33 mouse cellular contexts compared by ENCODE assay signal in the genomic region with DNA sequence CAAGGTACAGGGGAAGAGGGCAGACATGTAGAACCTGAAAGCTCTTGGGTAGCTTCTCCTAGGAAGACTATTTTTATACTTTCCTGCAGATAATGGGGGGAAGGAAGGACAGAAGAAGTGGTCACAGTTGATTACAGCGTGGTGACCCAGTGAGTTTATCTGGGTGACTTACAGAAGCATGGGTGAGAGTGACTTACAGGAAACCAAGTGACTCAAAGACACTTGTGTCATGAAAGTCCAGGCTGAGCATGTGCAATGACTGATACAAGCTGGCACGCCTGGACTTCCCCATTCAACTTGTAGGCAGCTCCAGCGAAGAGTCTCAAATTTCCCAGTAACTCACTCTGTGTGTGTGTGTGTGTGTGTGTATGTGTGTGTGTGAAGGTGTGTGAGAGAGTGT. TPM values are rescaled to one million over a fixed set of nuclear protein-coding genes. Genes with fewer than 3 reads are reported as not detected.
DNase-seq lines count a peak whose midpoint lies in the region; ATAC-seq and TF ChIP-seq lines count a peak whose summit lies in the region.
"Had no signal": no experiment of that assay in that cellular context is flagged by ENCODE, and none has a peak within 500 bp of the region (broad histone marks: within the 10 kb centered on the region; RNA-seq: fewer than 3 reads in every experiment).

No protein-coding gene starts in this region.

- no peaks in the 10 kb centered on the region for H3K27me3 ChIP-seq in liver, embryonic 11.5 days (replicated peaks; ENCODE audit: control insufficient read depth, insufficient read depth, low read length)
- H3K27me3 ChIP-seq in liver, postnatal 0 days (ENCODE audit: insufficient read depth, low read length): no peaks in the 10 kb centered on the region
- H3K27me3 ChIP-seq in heart, adult 2 months (ENCODE audit: control insufficient read depth, insufficient read depth, low read length): no peaks in the 10 kb centered on the region
- H3K27me3 ChIP-seq: embryonic facial prominence, embryonic 12.5 days; hindbrain, embryonic 15.5 days; neural tube, embryonic 12.5 days had no signal

- H3K9me3 ChIP-seq in liver, embryonic 11.5 days (ENCODE audit: control insufficient read depth, low read length): no peaks in the 10 kb centered on the region
- H3K9me3 ChIP-seq in liver, postnatal 0 days (ENCODE audit: low read length): no peaks in the 10 kb centered on the region
- H3K9me3 ChIP-seq: embryonic facial prominence, embryonic 12.5 days; heart, embryonic 10.5 days; hindbrain, embryonic 15.5 days; midbrain, embryonic 12.5 days; neural tube, embryonic 12.5 days had no signal

- no peaks in the 10 kb centered on the region for H3K4me1 ChIP-seq in liver, embryonic 11.5 days (replicated peaks; ENCODE audit: control insufficient read depth, insufficient read depth, low read length)
- peaks cover 13% of the 10 kb centered on the region for H3K4me1 ChIP-seq in bone marrow, adult 2 months (ENCODE audit: control insufficient read depth, insufficient read depth, low read length)
- peaks cover 18% of the 10 kb centered on the region for H3K4me1 ChIP-seq in liver, postnatal 0 days (ENCODE audit: insufficient read depth)
- no peaks in the 10 kb centered on the region for H3K4me1 ChIP-seq in heart, adult 2 months (ENCODE audit: control insufficient read depth, insufficient read depth, low read length)
- H3K4me1 ChIP-seq: embryonic facial prominence, embryonic 12.5 days; heart, embryonic 10.5 days; hindbrain, embryonic 15.5 days; midbrain, embryonic 12.5 days; neural tube, embryonic 12.5 days had no signal

- DNase-seq in liver, embryonic 11.5 days (ENCODE audit: low spot score): no peak
- DNase-seq in liver: no peak
- no peak for DNase-seq in liver, postnatal 0 days
- peak; percentile 20 to 46 for DNase-seq in natural killer cell, adult 2 months (ENCODE audit: low spot score in 2 of 2)
- no peak for DNase-seq in cerebellum, adult 9-11 months
- no peak for DNase-seq in cerebellum, adult 18-20 months
- DNase-seq in heart, adult 2 months: no peak
- DNase-seq: adrenal gland, adult 8-10 months; cerebellum, postnatal 10 days; gastrocnemius, postnatal 36 days; kidney, adult 8-10 months; kidney, postnatal 36 days; layer of hippocampus, postnatal 36 days; lung, adult 18-20 months; right cerebral cortex, postnatal 4 days; thymus, postnatal 14 days had no signal

- peak; percentile 37; the same call in 1 of the 2 replicates for ATAC-seq in liver, embryonic 11.5 days (replicated peaks; ENCODE audit: low FRiP score)
- no peak for ATAC-seq in liver, postnatal 0 days
- ATAC-seq: activated CD4-positive, CD25-positive, alpha-beta regulatory T cell, adult 4 months; CD4-positive, CD25-positive, alpha-beta regulatory T cell, adult 4 months had no signal

- intact Hi-C loops in heart, adult 2 months (cut with DNase I): no loop called here

- no peaks in the 10 kb centered on the region for H3K79me2 ChIP-seq in heart, adult 2 months (replicated peaks; ENCODE audit: control insufficient read depth, insufficient read depth, low read length)

- 38% methylated on average over 3 of the region's 3 CpGs for WGBS in liver, embryonic 11.5 days
- WGBS in bone marrow, adult 2 months: 17% methylated on average over 3 of the region's 3 CpGs
- 49% methylated on average over 3 of the region's 3 CpGs for WGBS in liver, postnatal 0 days (ENCODE audit: insufficient replicate concordance)
- WGBS in heart, adult 2 months: 40% methylated on average over 3 of the region's 3 CpGs

- H3K4me2 ChIP-seq in liver, embryonic 11.5 days: no peak overlapping the region
- no peak overlapping the region for H3K4me2 ChIP-seq in liver, postnatal 0 days (ENCODE audit: low read depth, low read length)
- H3K4me2 ChIP-seq: embryonic facial prominence, embryonic 12.5 days; hindbrain, embryonic 15.5 days; midbrain, embryonic 12.5 days; neural tube, embryonic 12.5 days had no signal

- H3K27ac ChIP-seq in liver, embryonic 11.5 days (ENCODE audit: low read depth, low read length): no peak overlapping the region
- peak overlapping the region; percentile 70 for H3K27ac ChIP-seq in bone marrow, adult 2 months (ENCODE audit: control insufficient read depth, insufficient read depth, low read depth, low read length, poor library complexity)
- H3K27ac ChIP-seq in liver, postnatal 0 days (ENCODE audit: low read depth): peak overlapping the region; percentile 36
- no peak overlapping the region for H3K27ac ChIP-seq in heart, adult 2 months
- H3K27ac ChIP-seq: embryonic facial prominence, embryonic 12.5 days; heart, embryonic 10.5 days; hindbrain, embryonic 15.5 days; midbrain, embryonic 12.5 days; neural tube, embryonic 12.5 days had no signal

- TF ChIP-seq EP300 in liver, postnatal 0 days (IDR thresholded peaks at IDR 0.05; ENCODE audit: low read depth): no peak
- no peak for TF ChIP-seq EP300 in heart, adult 2 months (IDR thresholded peaks at IDR 0.05; ENCODE audit: insufficient read depth, low read depth, low read length)

- no peak overlapping the region for H3K9ac ChIP-seq in liver, embryonic 11.5 days (ENCODE audit: low read depth, low read length)
- H3K9ac ChIP-seq in liver, postnatal 0 days (replicated peaks): no peak overlapping the region
- H3K9ac ChIP-seq in heart, adult 2 months (ENCODE audit: low read depth, low read length): no peak overlapping the region
- H3K9ac ChIP-seq: embryonic facial prominence, embryonic 12.5 days; hindbrain, embryonic 15.5 days; midbrain, embryonic 12.5 days; neural tube, embryonic 12.5 days had no signal

- no peak for TF ChIP-seq CTCF in bone marrow, adult 2 months (IDR thresholded peaks at IDR 0.05; ENCODE audit: control insufficient read depth, insufficient read depth, low read length)
- no peak for TF ChIP-seq CTCF in liver, postnatal 0 days (IDR thresholded peaks at IDR 0.05; ENCODE audit: low read depth)
- no peak for TF ChIP-seq CTCF in heart, adult 2 months (IDR thresholded peaks at IDR 0.05)

- no peak for TF ChIP-seq POLR2A in bone marrow, adult 2 months (IDR thresholded peaks at IDR 0.05; ENCODE audit: borderline replicate concordance, control insufficient read depth, low read depth, low read length)
- TF ChIP-seq POLR2A in heart, adult 2 months (IDR thresholded peaks at IDR 0.05; ENCODE audit: insufficient read depth, low read depth, low read length): no peak

- H3K36me3 ChIP-seq in liver, embryonic 11.5 days (ENCODE audit: control insufficient read depth, insufficient read depth, low read length): no peaks in the 10 kb centered on the region
- no peaks in the 10 kb centered on the region for H3K36me3 ChIP-seq in liver, postnatal 0 days (replicated peaks; ENCODE audit: insufficient read depth, low read length)
- H3K36me3 ChIP-seq in heart, adult 2 months (ENCODE audit: control insufficient read depth, insufficient read depth, low read length): no peaks in the 10 kb centered on the region
- H3K36me3 ChIP-seq: embryonic facial prominence, embryonic 12.5 days; heart, embryonic 10.5 days; hindbrain, embryonic 15.5 days; midbrain, embryonic 12.5 days; neural tube, embryonic 12.5 days had no signal

- no peak overlapping the region for H3K4me3 ChIP-seq in liver, embryonic 11.5 days (ENCODE audit: low read depth, low read length)
- H3K4me3 ChIP-seq in bone marrow, adult 2 months (replicated peaks; ENCODE audit: control insufficient read depth, low read depth, low read length): no peak overlapping the region
- H3K4me3 ChIP-seq in liver, postnatal 0 days (ENCODE audit: low read depth, low read length): no peak overlapping the region
- H3K4me3 ChIP-seq in heart, adult 2 months: no peak overlapping the region
- H3K4me3 ChIP-seq: embryonic facial prominence, embryonic 12.5 days; heart, embryonic 10.5 days; hindbrain, embryonic 15.5 days; midbrain, embryonic 12.5 days; neural tube, embryonic 12.5 days had no signal

RNA-seq across cellular contexts. Expression of a gene that starts 4.3 kb away (rescaled TPM):
- polyA plus RNA-seq in liver, embryonic 11.5 days (2014; fragmentation: Nextera tagmentation; extraction: Ambion mirVana): 0.73 and 1.2 TPM in 2 replicates
- polyA plus RNA-seq in bone marrow, adult 2 months (2011; ENCODE audit: insufficient read depth, insufficient read length, low replicate concordance, missing spikeins): 7.0 and 12.8 TPM in 2 replicates
- polyA plus RNA-seq in liver, postnatal 0 days (2015; fragmentation: Nextera tagmentation; extraction: Ambion mirVana): 1.7 and 1.9 TPM in 2 replicates
- total RNA-seq in heart, adult 2 months (2021): under 1 TPM; 0.11 to 0.13 TPM
- 0.18 TPM in 2 replicates for polyA plus RNA-seq in heart, adult 2 months (2012; rRNA removed)
- total RNA-seq: gastrocnemius, adult 18-20 months; layer of hippocampus, adult 8-10 months; layer of hippocampus, postnatal 36 days; left cerebral cortex, postnatal 14 days had no signal
- polyA plus RNA-seq: heart, postnatal 0 days; intestine, embryonic 14.5 days; stomach, embryonic 14.5 days had no signal

RNA-seq across cellular contexts. Expression of a gene that starts 29.7 kb away (rescaled TPM):
- 71.7 and 82.8 TPM in 2 replicates for polyA plus RNA-seq in liver, embryonic 11.5 days (2014; fragmentation: Nextera tagmentation; extraction: Ambion mirVana)
- 68.1 and 221 TPM in 2 replicates for polyA plus RNA-seq in bone marrow, adult 2 months (2011; ENCODE audit: insufficient read depth, insufficient read length, low replicate concordance, missing spikeins)
- polyA plus RNA-seq in liver, postnatal 0 days (2015; fragmentation: Nextera tagmentation; extraction: Ambion mirVana): 1,136 and 1,364 TPM in 2 replicates
- 10 to 100 TPM; 91.5 to 91.6 TPM for total RNA-seq in heart, adult 2 months (2021)
- 119 and 160 TPM in 2 replicates for polyA plus RNA-seq in heart, adult 2 months (2012; rRNA removed)
- polyA plus RNA-seq: forebrain, embryonic 11.5 days had no signal

RNA-seq across cellular contexts. Expression of a gene that starts 48.7 kb away (rescaled TPM):
- not detected in 2 replicates for polyA plus RNA-seq in liver, embryonic 11.5 days (2014; fragmentation: Nextera tagmentation; extraction: Ambion mirVana)
- polyA plus RNA-seq in bone marrow, adult 2 months (2011; ENCODE audit: insufficient read depth, insufficient read length, low replicate concordance, missing spikeins): not detected in 2 replicates
- not detected in 2 replicates for polyA plus RNA-seq in liver, postnatal 0 days (2015; fragmentation: Nextera tagmentation; extraction: Ambion mirVana)
- total RNA-seq in heart, adult 2 months (2021): not detected
- polyA plus RNA-seq in heart, adult 2 months (2012; rRNA removed): not detected in 2 replicates
- total RNA-seq: adrenal gland, adult 8-10 months; gastrocnemius, adult 18-20 months; gastrocnemius, postnatal 36 days; hematopoietic stem cell, adult 5-6 weeks; left cerebral cortex, postnatal 14 days had no signal
- polyA plus RNA-seq: forebrain, embryonic 11.5 days; heart, embryonic 10.5 days; heart, postnatal 0 days; intestine, embryonic 14.5 days; limb, embryonic 14.5 days; neural tube, embryonic 12.5 days; stomach, embryonic 14.5 days had no signal

RNA-seq across cellular contexts. Expression of a gene that starts 50.0 kb away (rescaled TPM):
- 26.5 and 30.7 TPM in 2 replicates for polyA plus RNA-seq in liver, embryonic 11.5 days (2014; fragmentation: Nextera tagmentation; extraction: Ambion mirVana)
- polyA plus RNA-seq in bone marrow, adult 2 months (2011; ENCODE audit: insufficient read depth, insufficient read length, low replicate concordance, missing spikeins): 15.7 and 37.5 TPM in 2 replicates
- 9.0 and 9.2 TPM in 2 replicates for polyA plus RNA-seq in liver, postnatal 0 days (2015; fragmentation: Nextera tagmentation; extraction: Ambion mirVana)
- total RNA-seq in heart, adult 2 months (2021): 10 to 100 TPM; 27.8 to 32.7 TPM
- 37.9 and 48.3 TPM in 2 replicates for polyA plus RNA-seq in heart, adult 2 months (2012; rRNA removed)

RNA-seq across cellular contexts. Expression of a gene that starts 51.0 kb away (rescaled TPM):
- polyA plus RNA-seq in liver, embryonic 11.5 days (2014; fragmentation: Nextera tagmentation; extraction: Ambion mirVana): 25.5 and 25.9 TPM in 2 replicates
- 7.0 and 15.4 TPM in 2 replicates for polyA plus RNA-seq in bone marrow, adult 2 months (2011; ENCODE audit: insufficient read depth, insufficient read length, low replicate concordance, missing spikeins)
- 9.3 TPM in 2 replicates for polyA plus RNA-seq in liver, postnatal 0 days (2015; fragmentation: Nextera tagmentation; extraction: Ambion mirVana)
- 100 to 1,000 TPM; 107 to 128 TPM for total RNA-seq in heart, adult 2 months (2021)
- polyA plus RNA-seq in heart, adult 2 months (2012; rRNA removed): 69.0 and 83.2 TPM in 2 replicates

Comparison
In these comparisons a context has a peak if more than half of its experiments do, and no peak if none do; other contexts are left out.
1. H3K27ac ChIP-seq: peak in bone marrow, adult 2 months (single experiment) and liver, postnatal 0 days (single experiment); none in liver, embryonic 11.5 days (single experiment) and heart, adult 2 months (single experiment).
2. DNase-seq: peak in natural killer cell, adult 2 months (2 of 2); none in liver, embryonic 11.5 days (single experiment), liver (single experiment), liver, postnatal 0 days (single experiment), cerebellum, adult 9-11 months (single experiment), cerebellum, adult 18-20 months (0 of 2) and heart, adult 2 months (0 of 2).